Mouse (Mus musculus): ENCODE measurements at regions not wholly inside any gene's neighbourhood (a gene's known extent, or its start where the extent isn't known, plus 50 kb on each side); places are given as distances from the start of the nearest gene placed in this dataset.

- Histone ChIP-seq H3K9ac (no peak overlapping the region), H3K4me1 (peaks cover 2% of the 10 kb centered on the region; the same call in 1 of the 2 replicates), H3K27me3 (no peaks in the 10 kb centered on the region), H3K9me3 (no peaks in the 10 kb centered on the region), H3K27ac (peak overlapping the region; percentile 65), H3K4me2 (no peak overlapping the region), H3K4me3 (replicated peaks) (no peak overlapping the region), H3K36me3 (replicated peaks) (no peaks in the 10 kb centered on the region)
- WGBS, result 64% methylated on average over 6 of the region's 6 CpGs
- peak; percentile 51; the same call in 1 of the 2 replicates for ATAC-seq (ENCODE audit: low FRiP score)
Measured at GRCm38 (mm10) chr4:79530968-79531620, 1302.8 kb upstream of the Tyrp1 start.

GRCm38 (mm10) chr4:79531769-79532168 lies 1302.2 kb upstream of the Tyrp1 start:
- Histone ChIP-seq H3K9ac (no peak overlapping the region), H3K27ac (0 out of 2 replicates have a peak overlapping the region, but pooled peaks have one; percentile 63), H3K36me3 (replicated peaks) (no peaks in the 10 kb centered on the region), H3K4me3 (replicated peaks) (no peak overlapping the region), H3K4me2 (no peak overlapping the region), H3K4me1 (peaks cover 2% of the 10 kb centered on the region; the same call in 1 of the 2 replicates), H3K9me3 (no peaks in the 10 kb centered on the region), H3K27me3 (no peaks in the 10 kb centered on the region)
- ATAC-seq (ENCODE audit: low FRiP score), result no peak
- 56% methylated on average over 2 of the region's 2 CpGs for WGBS

- H3K27ac ChIP-seq, result peak overlapping the region; percentile 63; the same call in 1 of the 2 replicates
- H3K36me3 ChIP-seq (replicated peaks), result no peaks in the 10 kb centered on the region
- no peak overlapping the region for H3K4me3 ChIP-seq (replicated peaks)
- no peaks in the 10 kb centered on the region for H3K9me3 ChIP-seq
- no peak overlapping the region for H3K9ac ChIP-seq
- H3K4me2 ChIP-seq, result no peak overlapping the region
- WGBS, result 39% methylated on average over 3 of the region's 3 CpGs
- peak; percentile 89 for ATAC-seq (ENCODE audit: low FRiP score)
- H3K4me1 ChIP-seq, result peaks cover 2% of the 10 kb centered on the region; the same call in 1 of the 2 replicates
- no peaks in the 10 kb centered on the region for H3K27me3 ChIP-seq
Measured at GRCm38 (mm10) chr4:79532420-79533066, 1301.4 kb upstream of the Tyrp1 start.

- WGBS, result 74% methylated on average over 4 of the region's 4 CpGs
- ATAC-seq (ENCODE audit: low FRiP score), result no peak
- no peak overlapping the region for H3K4me3 ChIP-seq (replicated peaks)
- H3K9me3 ChIP-seq, result no peaks in the 10 kb centered on the region
- H3K4me2 ChIP-seq, result no peak overlapping the region
- no peaks in the 10 kb centered on the region for H3K4me1 ChIP-seq
- no peaks in the 10 kb centered on the region for H3K27me3 ChIP-seq
- H3K27ac ChIP-seq, result no peak overlapping the region
- H3K9ac ChIP-seq, result no peak overlapping the region
- H3K36me3 ChIP-seq (replicated peaks), result no peaks in the 10 kb centered on the region
Measured at GRCm38 (mm10) chr4:79545461-79545860, 1288.5 kb upstream of the Tyrp1 start.
